Mouse (Mus musculus) retina, embryonic 14.5 days (tissue): ENCODE results near the gene Plek2.
"Not testable (repeated sequence)": the region's sequence is repeated elsewhere in the genome, so short reads cannot be mapped to it uniquely, and the experiment has no call there.

ENCODE experiments used
- DNase-seq: peaks from one replicate; pipeline ENCODE4 v3.0.0-alpha.2; 2015; ENCODE audit warnings: low spot score

Gene Plek2

GRCm38 (mm10) chr12:78906707-78907162, at the start of gene Plek2:
TSS of gene Plek2 (minus strand) at chr12:78906964.
- DNase-seq, result peak; percentile 65

GRCm38 (mm10) chr12:78956405-78956804, 49.6 kb upstream of the Plek2 start:
- DNase-seq, result no peak

- no peak for DNase-seq
Observed at GRCm38 (mm10) chr12:78952484-78952883, 45.7 kb upstream of the Plek2 start.

- DNase-seq, result no peak
Observed at GRCm38 (mm10) chr12:78952053-78952452, 45.3 kb upstream of the Plek2 start.

- DNase-seq, result no peak
Observed at GRCm38 (mm10) chr12:78947661-78948060, 40.9 kb upstream of the Plek2 start.

GRCm38 (mm10) chr12:78947161-78947560, 40.4 kb upstream of the Plek2 start:
- peak; percentile 27 for DNase-seq

GRCm38 (mm10) chr12:78942931-78943330, 36.2 kb upstream of the Plek2 start:
- no peak for DNase-seq

- DNase-seq, result no peak
Observed at GRCm38 (mm10) chr12:78940081-78940480, 33.3 kb upstream of the Plek2 start.

- DNase-seq, result no peak
Observed at GRCm38 (mm10) chr12:78939393-78940037, 32.8 kb upstream of the Plek2 start.

- no peak for DNase-seq
Observed at GRCm38 (mm10) chr12:78936494-78936893, 29.7 kb upstream of the Plek2 start.

GRCm38 (mm10) chr12:78929900-78930299, 23.1 kb upstream of the Plek2 start:
- no peak for DNase-seq

- no peak for DNase-seq
Observed at GRCm38 (mm10) chr12:78927287-78927686, 20.5 kb upstream of the Plek2 start.

GRCm38 (mm10) chr12:78923539-78924189, 16.9 kb upstream of the Plek2 start:
- DNase-seq, result no peak

GRCm38 (mm10) chr12:78922977-78923376, 16.2 kb upstream of the Plek2 start:
- DNase-seq, result not testable (repeated sequence)

GRCm38 (mm10) chr12:78922058-78922457, 15.3 kb upstream of the Plek2 start:
- DNase-seq, result no peak

GRCm38 (mm10) chr12:78921421-78921820, 14.7 kb upstream of the Plek2 start:
- DNase-seq, result no peak

GRCm38 (mm10) chr12:78919079-78919712, 12.4 kb upstream of the Plek2 start:
- peak; percentile 81 for DNase-seq

- DNase-seq, result peak; percentile 92
Observed at GRCm38 (mm10) chr12:78918227-78919078, 11.7 kb upstream of the Plek2 start.

GRCm38 (mm10) chr12:78916278-78916677, 9.5 kb upstream of the Plek2 start:
- no peak for DNase-seq

- DNase-seq, result no peak
Observed at GRCm38 (mm10) chr12:78915561-78915960, 8.8 kb upstream of the Plek2 start.

- no peak for DNase-seq
Observed at GRCm38 (mm10) chr12:78914458-78914857, 7.7 kb upstream of the Plek2 start.

- DNase-seq, result peak; percentile 24
Observed at GRCm38 (mm10) chr12:78911707-78912417, 5.1 kb upstream of the Plek2 start.
